Mouse (Mus musculus) adipose tissue, adult 10 weeks (tissue): ENCODE measurements around the gene Cfap45. TPM values are rescaled to one million over a fixed set of nuclear protein-coding genes. Genes with fewer than 3 reads are reported as not detected.

Experiments used
- polyA plus RNA-seq: library from polyadenylated mRNA; stranded (reverse); fragments of 350-450 nt; fragmentation: Illumina TruSeq; extraction: RNeasy Lipid Tissue Mini Kit (QIAGEN cat#74804); gene quantifications from one replicate; pipeline ENCODE4 v1.2.3, GENCODE M21; 2014; ENCODE audit warnings: low read depth, low replicate concordance

The Cfap45 gene
- 6.8 TPM for polyA plus RNA-seq

GRCm38 (mm10) chr1:172520576-172521440, at the start of gene Cfap45:
Gene Cfap45 (plus strand): TSS chr1:172520801.

GRCm38 (mm10) chr1:172475054-172475741, 45.4 kb upstream of the Cfap45 start, which contains the start of gene Slamf9:
Gene Slamf9 (plus strand): TSS chr1:172475358.

GRCm38 (mm10) chr1:172481540-172482280, 38.9 kb upstream of the Cfap45 start, which contains the start of gene Igsf9:
Gene Igsf9 (plus strand): TSS chr1:172481788.

GRCm38 (mm10) chr1:172499765-172500441, 20.7 kb upstream of the Cfap45 start, which contains the start of gene Tagln2:
Gene Tagln2 (plus strand): TSS chr1:172500047.

GRCm38 (mm10) chr1:172555638-172556037, 35.0 kb downstream of the Cfap45 start, which contains the start of gene Vsig8:
Gene Vsig8 (plus strand): TSS chr1:172555938.

GRCm38 (mm10) chr1:172590385-172590784, 69.8 kb downstream of the Cfap45 start, which contains the start of gene Slamf8:
Gene Slamf8 (minus strand): TSS chr1:172590568.

Other genes starting within 250 kb of the Cfap45 start
- gene Atp1a2, start 222.7 kb upstream of the Cfap45 start, polyA plus RNA-seq = 153 TPM
- 1.3 TPM for gene Kcnj9, start 191.5 kb upstream of the Cfap45 start, polyA plus RNA-seq
- gene Kcnj10, start 179.6 kb upstream of the Cfap45 start, polyA plus RNA-seq = 0.19 TPM
- gene Pigm, start 144.3 kb upstream of the Cfap45 start, polyA plus RNA-seq = 7.4 TPM
- 11.2 TPM for gene Slamf9, start 45.4 kb upstream of the Cfap45 start, polyA plus RNA-seq
- gene Igsf9, start 39.0 kb upstream of the Cfap45 start, polyA plus RNA-seq = 13.9 TPM
- 261 TPM for gene Tagln2, start 20.8 kb upstream of the Cfap45 start, polyA plus RNA-seq
- gene Vsig8, start 35.1 kb downstream of the Cfap45 start, polyA plus RNA-seq = 0.72 TPM
- gene Slamf8, start 69.8 kb downstream of the Cfap45 start, polyA plus RNA-seq = 3.0 TPM
- not detected for gene Fcrl6, start 81.8 kb downstream of the Cfap45 start, polyA plus RNA-seq
- 23.7 TPM for gene Dusp23, start 112.2 kb downstream of the Cfap45 start, polyA plus RNA-seq
- 0.77 TPM for gene Crp, start 177.3 kb downstream of the Cfap45 start, polyA plus RNA-seq